Mouse (Mus musculus) brain, embryonic 14.5 days (tissue): ENCODE results near the gene Pcbp2.

Experiments used
- CTCF ChIP-seq: fragments of 200-500 bp; IDR thresholded peaks from 2 replicates; pipeline ENCODE4 v1.5.1; 2012; ENCODE audit warnings: inconsistent platforms, mild to moderate bottlenecking, moderate library complexity, borderline replicate concordance; ENCODE audit not compliant: insufficient read depth, insufficient read length; ENCODE audit errors: extremely low read depth
- POLR2A ChIP-seq: fragments of 200-500 bp; IDR thresholded peaks from 2 replicates; pipeline ENCODE4 v1.6.1; 2012; ENCODE audit warnings: mild to moderate bottlenecking, inconsistent platforms, borderline replicate concordance; ENCODE audit not compliant: poor library complexity, insufficient read depth, insufficient read length, severe bottlenecking; ENCODE audit errors: extremely low read depth

GRCm38 (mm10) chr15:102506464-102506830 is 36.1 kb downstream of the Pcbp2 start:
- TF ChIP-seq CTCF: no peak
- TF ChIP-seq POLR2A: no peak
